Mouse (Mus musculus) cerebellum, adult 9-10 months (tissue): ENCODE data around the gene Dtx3.
A peak's percentile ranks its signal among the peaks of the same experiment; 100 is the strongest.

Experiments used
- DNase-seq: peaks from one replicate; pipeline ENCODE4 v3.0.0; 2022

Dtx3 gene

GRCm38 (mm10) chr10:127195328-127196129 lies at the start of gene Dtx3:
Dtx3 (minus strand) TSS chr10:127195728.
- no peak for DNase-seq

GRCm38 (mm10) chr10:127238241-127238824 lies 42.8 kb upstream of the Dtx3 start:
- DNase-seq, result no peak

GRCm38 (mm10) chr10:127236541-127236940 lies 41.0 kb upstream of the Dtx3 start:
- no peak for DNase-seq

- DNase-seq, result no peak
Measured at GRCm38 (mm10) chr10:127233141-127233540, 37.6 kb upstream of the Dtx3 start.

- peak; percentile 58 for DNase-seq
Measured at GRCm38 (mm10) chr10:127231741-127232140, 36.2 kb upstream of the Dtx3 start.

GRCm38 (mm10) chr10:127230693-127231092 lies 35.2 kb upstream of the Dtx3 start:
- no peak for DNase-seq

GRCm38 (mm10) chr10:127228897-127229296 lies 33.4 kb upstream of the Dtx3 start:
- peak; percentile 89 for DNase-seq

GRCm38 (mm10) chr10:127227163-127227562 lies 31.6 kb upstream of the Dtx3 start:
- no peak for DNase-seq

- DNase-seq, result no peak
Measured at GRCm38 (mm10) chr10:127226318-127226895, 30.9 kb upstream of the Dtx3 start.

- no peak for DNase-seq
Measured at GRCm38 (mm10) chr10:127225732-127226131, 30.2 kb upstream of the Dtx3 start.

- DNase-seq, result no peak
Measured at GRCm38 (mm10) chr10:127225213-127225612, 29.7 kb upstream of the Dtx3 start.

GRCm38 (mm10) chr10:127218339-127218738 lies 22.8 kb upstream of the Dtx3 start:
- no peak for DNase-seq

- DNase-seq, result no peak
Measured at GRCm38 (mm10) chr10:127217177-127217576, 21.6 kb upstream of the Dtx3 start.

GRCm38 (mm10) chr10:127216456-127216855 lies 20.9 kb upstream of the Dtx3 start:
- DNase-seq, result peak; percentile 68

GRCm38 (mm10) chr10:127214422-127214803 lies 18.9 kb upstream of the Dtx3 start:
- DNase-seq, result no peak

- no peak for DNase-seq
Measured at GRCm38 (mm10) chr10:127213704-127214421, 18.3 kb upstream of the Dtx3 start.

GRCm38 (mm10) chr10:127213272-127213671 lies 17.7 kb upstream of the Dtx3 start:
- peak; percentile 65 for DNase-seq

- DNase-seq, result peak; percentile 92
Measured at GRCm38 (mm10) chr10:127211414-127211854, 15.9 kb upstream of the Dtx3 start, which contains the start of gene Pip4k2c. Pip4k2c (minus strand) TSS chr10:127211585.

- no peak for DNase-seq
Measured at GRCm38 (mm10) chr10:127210961-127211405, 15.5 kb upstream of the Dtx3 start.

- DNase-seq, result no peak
Measured at GRCm38 (mm10) chr10:127209928-127210570, 14.5 kb upstream of the Dtx3 start.

- DNase-seq, result no peak
Measured at GRCm38 (mm10) chr10:127208921-127209320, 13.4 kb upstream of the Dtx3 start.

- no peak for DNase-seq
Measured at GRCm38 (mm10) chr10:127205373-127205772, 9.8 kb upstream of the Dtx3 start.

- DNase-seq, result no peak
Measured at GRCm38 (mm10) chr10:127204589-127204988, 9.1 kb upstream of the Dtx3 start.
